Mouse (Mus musculus) limb, embryonic 13.5 days (tissue): ENCODE results near the gene Ganab. TPM values are rescaled to one million over a fixed set of nuclear protein-coding genes. Genes with fewer than 3 reads are reported as not detected.

Experiments used
- ATAC-seq: fragments of 200-750 bp; cut with Nextera tagmentation; 2 replicates; pipeline ENCODE4 v1.8.0; 2017; ENCODE audit warnings: low read depth, moderate number of reproducible peaks, moderate TSS enrichment; ENCODE audit not compliant: low FRiP score
- H3K27ac ChIP-seq: fragments of 300-500 bp; sonication (generic); 2 replicates; pipeline ENCODE4 v1.5.1; 2015; ENCODE audit warnings: inconsistent platforms, mild to moderate bottlenecking, moderate library complexity
- H3K27me3 ChIP-seq: fragments of 300-500 bp; sonication (generic); 2 replicates; pipeline ENCODE4 v1.6.1; 2015; ENCODE audit warnings: mild to moderate bottlenecking, inconsistent platforms
- H3K36me3 ChIP-seq: fragments of 300-500 bp; sonication (generic); 2 replicates; pipeline ENCODE4 v1.6.1; 2015; ENCODE audit warnings: inconsistent platforms, mild to moderate bottlenecking, moderate library complexity
- H3K4me1 ChIP-seq: fragments of 300-500 bp; sonication (generic); 2 replicates; pipeline ENCODE4 v1.6.1; 2015; ENCODE audit warnings: inconsistent platforms
- H3K4me2 ChIP-seq: fragments of 300-500 bp; sonication (generic); replicated peaks from 2 replicates; pipeline ENCODE4 v1.6.1; 2015; ENCODE audit warnings: inconsistent platforms, mild to moderate bottlenecking, moderate library complexity
- H3K4me3 ChIP-seq: fragments of 300-500 bp; sonication (generic); 2 replicates; pipeline ENCODE4 v1.5.1; 2015; ENCODE audit warnings: moderate library complexity, mild to moderate bottlenecking, inconsistent platforms
- H3K9ac ChIP-seq: fragments of 300-500 bp; sonication (generic); 2 replicates; pipeline ENCODE4 v1.6.1; 2015; ENCODE audit warnings: mild to moderate bottlenecking, inconsistent platforms
- H3K9me3 ChIP-seq: fragments of 300-500 bp; sonication (generic); 2 replicates; pipeline ENCODE4 v1.6.1; 2016; ENCODE audit warnings: inconsistent platforms
- WGBS: fragments of 180-500 bp; shearing (Covaris S2); methylation state at CpG from one replicate; pipeline ENCODE4 v1.1.7; 2015; 5-methylcytosine and 5-hydroxymethylcytosine counted together
- polyA plus RNA-seq: library from polyadenylated mRNA; unstranded; fragments of >200 nt; fragmentation: Nextera tagmentation; extraction: Ambion mirVana; gene quantifications from 2 replicates; pipeline ENCODE4 v1.2.1, GENCODE M21; 2015

The Ganab gene
- polyA plus RNA-seq, 1 experiment from 2014 or later = 112 TPM

DNA sequence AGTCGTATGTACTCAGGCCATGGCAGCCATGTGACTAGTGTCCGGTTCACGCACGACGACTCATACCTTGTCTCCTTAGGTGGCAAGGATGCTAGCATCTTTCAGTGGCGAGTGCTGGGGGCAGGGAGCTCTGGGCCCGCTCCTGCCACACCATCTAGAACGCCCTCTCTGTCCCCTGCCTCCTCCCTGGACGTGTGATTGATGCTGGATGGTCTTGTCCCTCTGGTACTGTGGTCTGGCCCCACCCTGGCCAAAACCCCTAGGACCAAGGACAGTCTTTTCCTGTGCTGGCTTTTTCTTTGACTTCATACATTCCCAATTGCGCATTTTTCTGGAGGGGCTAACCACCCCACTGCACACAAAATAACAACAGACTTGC, 43.3 kb downstream of the Ganab start:
- Histone ChIP-seq H3K4me1 (peaks cover 40% of the 10 kb centered on the region), H3K9ac (peak overlapping the region; percentile 100), H3K4me3 (peak overlapping the region; percentile 97), H3K27ac (peak overlapping the region; percentile 99), H3K4me2 (peak overlapping the region; percentile 73), H3K36me3 (peaks cover 62% of the 10 kb centered on the region), H3K27me3 (no peaks in the 10 kb centered on the region), H3K9me3 (no peaks in the 10 kb centered on the region)
- peak; percentile 25 for ATAC-seq
- 31% methylated on average over 10 of the region's 10 CpGs for WGBS

GRCm38 (mm10) chr19:8941515-8942217, 43.8 kb downstream of the Ganab start, which contains the start of gene Mta2:
Gene Mta2 (plus strand): TSS chr19:8941875.
- H3K4me2 ChIP-seq = peak within 1 kb of the TSS; percentile 73
- peak; percentile 91 for ATAC-seq
- peak within 1 kb of the TSS; percentile 100 for H3K9ac ChIP-seq
- H3K9me3 ChIP-seq = no peaks in the 10 kb centered on the region
- peaks cover 62% of the 10 kb centered on the region for H3K36me3 ChIP-seq
- peak within 1 kb of the TSS; percentile 97 for H3K4me3 ChIP-seq
- peaks cover 40% of the 10 kb centered on the region for H3K4me1 ChIP-seq
- under 1% methylated on average over 64 of the region's 64 CpGs for WGBS
- no peaks in the 10 kb centered on the region for H3K27me3 ChIP-seq
- H3K27ac ChIP-seq = peak within 1 kb of the TSS; percentile 99

GRCm38 (mm10) chr19:8942276-8942964, 44.5 kb downstream of the Ganab start:
- Histone ChIP-seq H3K9ac (peak overlapping the region; percentile 100), H3K4me2 (peak overlapping the region; percentile 73), H3K9me3 (no peaks in the 10 kb centered on the region), H3K36me3 (peaks cover 63% of the 10 kb centered on the region), H3K27ac (peak overlapping the region; percentile 99), H3K4me1 (peaks cover 40% of the 10 kb centered on the region), H3K4me3 (peak overlapping the region; percentile 97), H3K27me3 (no peaks in the 10 kb centered on the region)
- WGBS = under 1% methylated on average over 46 of the region's 46 CpGs
- peak; percentile 34 for ATAC-seq

- H3K4me1 ChIP-seq = peaks cover 40% of the 10 kb centered on the region
- H3K4me2 ChIP-seq = peak overlapping the region; percentile 73
- no peak for ATAC-seq
- no peaks in the 10 kb centered on the region for H3K27me3 ChIP-seq
- WGBS = 61% methylated on average over 2 of the region's 2 CpGs
- peak overlapping the region; percentile 100 for H3K9ac ChIP-seq
- peak overlapping the region; percentile 97 for H3K4me3 ChIP-seq
- H3K27ac ChIP-seq = no peak overlapping the region
- peaks cover 63% of the 10 kb centered on the region for H3K36me3 ChIP-seq
- no peaks in the 10 kb centered on the region for H3K9me3 ChIP-seq
These were observed 45.2 kb downstream of the Ganab start for GRCm38 (mm10) chr19:8943047-8943446.

DNA sequence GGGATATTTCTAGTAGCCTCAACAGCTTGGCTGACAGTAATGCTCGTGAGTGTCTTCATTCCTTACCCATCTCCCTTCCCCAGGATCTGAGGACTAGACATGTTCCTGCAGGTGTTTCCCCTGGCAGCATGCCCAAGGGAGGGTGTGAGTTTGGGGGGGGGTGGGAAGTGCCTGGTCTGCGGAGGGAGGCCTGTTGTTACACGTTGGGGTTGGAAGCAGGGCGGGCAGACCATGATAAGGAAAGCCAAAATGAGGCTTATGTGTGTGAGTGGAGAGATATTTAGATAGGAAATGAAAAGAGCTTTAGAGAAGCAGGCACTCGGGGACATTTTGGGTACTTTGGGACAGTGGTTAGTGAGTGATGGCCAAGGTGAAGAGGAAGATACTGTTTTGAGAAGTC, 46.2 kb downstream of the Ganab start:
- Histone ChIP-seq H3K9ac (peak overlapping the region; percentile 100; the same call in 1 of the 2 replicates), H3K9me3 (no peaks in the 10 kb centered on the region), H3K27me3 (no peaks in the 10 kb centered on the region), H3K4me1 (peaks cover 40% of the 10 kb centered on the region), H3K4me2 (peak overlapping the region; percentile 73), H3K27ac (peak overlapping the region; percentile 63; the same call in 1 of the 2 replicates), H3K36me3 (peaks cover 63% of the 10 kb centered on the region), H3K4me3 (peak overlapping the region; percentile 97)
- no peak for ATAC-seq
- whole genome bisulfite sequencing = 54% methylated on average over 5 of the region's 5 CpGs

DNA sequence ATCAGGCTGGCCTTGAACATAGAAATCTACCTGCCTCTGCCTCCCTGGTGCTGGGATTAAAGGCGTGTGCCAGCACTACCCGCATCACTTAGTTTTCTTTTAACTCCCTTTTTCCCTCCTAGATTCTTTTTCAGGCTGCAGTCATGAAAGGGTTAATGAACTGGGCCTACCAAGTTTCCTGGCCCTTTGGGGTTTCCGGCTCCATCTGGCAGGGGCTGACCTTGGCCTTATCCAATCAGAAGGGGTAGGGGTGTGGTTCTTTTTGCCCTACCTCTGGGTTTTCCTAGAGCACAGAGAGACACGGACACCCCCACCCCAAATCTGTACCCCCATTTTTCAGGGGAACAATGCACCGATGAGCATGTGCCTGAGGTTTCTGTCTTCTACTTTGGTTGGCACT, 46.9 kb downstream of the Ganab start:
- Histone ChIP-seq H3K27ac (no peak overlapping the region), H3K9ac (peak overlapping the region; percentile 61), H3K4me1 (peaks cover 40% of the 10 kb centered on the region), H3K4me3 (peak overlapping the region; percentile 97), H3K9me3 (no peaks in the 10 kb centered on the region), H3K36me3 (peaks cover 63% of the 10 kb centered on the region), H3K4me2 (peak overlapping the region; percentile 73), H3K27me3 (no peaks in the 10 kb centered on the region)
- ATAC-seq = no peak
- WGBS = 29% methylated on average over 5 of the region's 5 CpGs

DNA sequence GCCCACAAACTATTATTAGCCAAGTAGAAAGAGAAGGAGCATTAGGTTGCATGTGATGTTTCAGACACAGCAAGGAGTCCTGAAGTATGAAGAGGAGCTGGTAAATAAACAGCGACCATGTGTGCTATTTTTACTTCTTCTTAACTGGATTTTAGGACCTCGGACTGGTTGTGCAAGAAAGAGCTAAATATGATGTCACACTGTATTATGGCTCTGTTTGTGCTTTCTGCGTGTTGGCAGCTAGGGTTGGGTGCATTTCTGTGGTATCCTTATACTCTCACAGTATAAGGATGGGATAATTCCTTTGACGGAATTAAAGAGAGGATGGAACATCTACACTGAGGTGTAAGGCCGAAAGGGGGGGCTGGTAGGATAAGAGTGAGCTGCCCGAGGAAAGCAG, 47.4 kb downstream of the Ganab start:
- peak overlapping the region; percentile 61 for H3K9ac ChIP-seq
- H3K4me3 ChIP-seq = peak overlapping the region; percentile 97
- ATAC-seq = no peak
- H3K36me3 ChIP-seq = peaks cover 68% of the 10 kb centered on the region
- H3K27ac ChIP-seq = no peak overlapping the region; the same call in 1 of the 2 replicates
- WGBS = 83% methylated on average over 6 of the region's 6 CpGs
- no peaks in the 10 kb centered on the region for H3K27me3 ChIP-seq
- H3K4me2 ChIP-seq = peak overlapping the region; percentile 73
- no peaks in the 10 kb centered on the region for H3K9me3 ChIP-seq
- peaks cover 38% of the 10 kb centered on the region for H3K4me1 ChIP-seq

GRCm38 (mm10) chr19:8946929-8947328, 49.1 kb downstream of the Ganab start:
- 85% methylated on average over 7 of the region's 7 CpGs for WGBS
- ATAC-seq = no peak
- Histone ChIP-seq H3K9me3 (no peaks in the 10 kb centered on the region), H3K9ac (no peak overlapping the region), H3K4me3 (no peak overlapping the region), H3K36me3 (peaks cover 85% of the 10 kb centered on the region), H3K27me3 (no peaks in the 10 kb centered on the region), H3K4me1 (peaks cover 26% of the 10 kb centered on the region), H3K4me2 (no peak overlapping the region), H3K27ac (no peak overlapping the region)

GRCm38 (mm10) chr19:8950190-8950589, 52.3 kb downstream of the Ganab start:
- no peak overlapping the region for H3K4me2 ChIP-seq

DNA sequence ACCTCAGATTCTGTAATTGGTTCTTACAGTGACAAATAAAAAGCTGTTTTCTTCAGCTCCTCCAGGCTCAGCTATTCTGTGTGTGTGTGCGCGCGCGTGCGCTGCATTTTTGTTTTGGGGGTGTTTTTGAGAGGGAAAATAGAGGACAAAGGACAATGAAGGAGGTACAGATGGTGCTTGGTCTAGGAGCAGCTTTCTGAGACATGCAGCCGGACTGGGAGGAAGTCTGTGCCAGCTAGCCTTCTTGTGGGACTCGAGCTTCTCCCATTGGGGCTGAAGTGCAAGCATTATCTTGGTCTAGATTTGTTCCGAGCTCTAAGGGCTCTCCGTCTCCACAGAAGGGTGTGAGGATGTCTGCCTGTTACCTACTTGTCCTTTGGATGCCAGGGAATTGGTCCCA, 54.4 kb downstream of the Ganab start:
- Histone ChIP-seq H3K9me3 (no peaks in the 10 kb centered on the region), H3K4me1 (peaks cover 26% of the 10 kb centered on the region), H3K9ac (no peak overlapping the region), H3K4me3 (no peak overlapping the region), H3K27ac (no peak overlapping the region; the same call in 1 of the 2 replicates), H3K4me2 (peak overlapping the region; percentile 89; the same call in 1 of the 2 replicates), H3K36me3 (peaks cover 74% of the 10 kb centered on the region), H3K27me3 (no peaks in the 10 kb centered on the region)
- ATAC-seq = no peak
- WGBS = 95% methylated on average over 9 of the region's 9 CpGs

More at GRCm38 (mm10) chr19:8950190-8950589, 52.3 kb downstream of the Ganab start:
- no peak overlapping the region for H3K27ac ChIP-seq
- no peak for ATAC-seq
- H3K9ac ChIP-seq = no peak overlapping the region
- H3K36me3 ChIP-seq = peaks cover 76% of the 10 kb centered on the region
- H3K27me3 ChIP-seq = no peaks in the 10 kb centered on the region
- peaks cover 27% of the 10 kb centered on the region for H3K4me1 ChIP-seq
- no peaks in the 10 kb centered on the region for H3K9me3 ChIP-seq
- no peak overlapping the region for H3K4me3 ChIP-seq
- 92% methylated on average over 5 of the region's 5 CpGs for WGBS

DNA sequence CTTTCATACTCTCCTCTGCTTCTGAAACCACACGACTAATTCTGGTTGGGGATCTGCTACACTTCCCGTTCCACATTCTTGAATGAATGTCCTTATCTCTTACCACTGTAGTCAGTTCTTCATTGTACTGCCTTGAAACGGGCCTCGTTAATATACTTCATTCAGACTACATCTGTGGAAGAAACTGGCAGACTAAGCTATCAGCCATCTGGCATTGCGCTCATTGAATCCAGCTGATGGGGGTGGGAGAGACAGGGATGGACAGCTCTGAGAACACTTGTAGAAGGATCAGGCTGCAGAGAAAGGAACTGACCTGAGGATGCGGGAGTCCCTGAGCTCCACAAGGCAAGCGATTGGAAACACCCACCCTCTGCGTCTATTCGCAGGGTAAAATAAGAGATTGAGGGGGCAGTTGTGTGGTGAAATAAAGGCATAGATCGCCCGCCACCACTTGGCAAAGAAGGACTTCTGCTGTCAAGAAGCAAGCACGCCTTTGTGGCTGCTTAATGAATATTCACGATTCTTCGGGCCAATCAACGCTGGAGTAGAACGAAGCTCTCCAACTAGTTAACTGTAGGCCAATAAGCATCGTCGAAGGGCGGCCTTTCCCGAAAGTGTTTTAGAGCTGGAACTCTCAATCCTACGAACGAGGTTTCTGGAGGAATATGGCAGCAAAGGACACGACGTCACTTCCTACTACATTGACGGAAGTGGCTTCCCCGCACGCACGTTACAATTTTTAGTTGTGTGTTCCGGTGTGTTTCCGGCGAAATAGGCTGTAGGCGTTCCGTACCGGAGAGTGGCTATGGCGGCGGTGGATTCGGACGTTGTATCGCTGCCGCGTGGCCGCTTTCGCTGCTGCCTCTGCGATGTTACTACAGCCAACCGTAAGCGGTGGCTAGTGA, 55.5 kb downstream of the Ganab start, which contains the start of gene Tut1:
Gene Tut1, plus strand, starts transcription at position 713 of the 905 bp plus-strand sequence.
- H3K27me3 ChIP-seq = no peaks in the 10 kb centered on the region
- peak within 1 kb of the TSS; percentile 77 for H3K9ac ChIP-seq
- H3K4me3 ChIP-seq = peak within 1 kb of the TSS; percentile 85
- peaks cover 70% of the 10 kb centered on the region for H3K36me3 ChIP-seq
- ATAC-seq = peak; percentile 96
- H3K27ac ChIP-seq = peak within 1 kb of the TSS; percentile 74
- H3K9me3 ChIP-seq = no peaks in the 10 kb centered on the region
- WGBS = 4% methylated on average over 46 of the region's 46 CpGs
- peak within 1 kb of the TSS; percentile 89 for H3K4me2 ChIP-seq
- peaks cover 26% of the 10 kb centered on the region for H3K4me1 ChIP-seq
